Mouse (Mus musculus): ENCODE measurements around the gene Vps50. TPM values are rescaled to one million over a fixed set of nuclear protein-coding genes. Genes with fewer than 3 reads are reported as not detected.
"Not testable (repeated sequence)": the region's sequence is repeated elsewhere in the genome, so short reads cannot be mapped to it uniquely, and the experiment has no call there.

Gene Vps50
- total RNA-seq, 2 experiments from 2014 or later, result 48.6 to 52.6 TPM

DNA sequence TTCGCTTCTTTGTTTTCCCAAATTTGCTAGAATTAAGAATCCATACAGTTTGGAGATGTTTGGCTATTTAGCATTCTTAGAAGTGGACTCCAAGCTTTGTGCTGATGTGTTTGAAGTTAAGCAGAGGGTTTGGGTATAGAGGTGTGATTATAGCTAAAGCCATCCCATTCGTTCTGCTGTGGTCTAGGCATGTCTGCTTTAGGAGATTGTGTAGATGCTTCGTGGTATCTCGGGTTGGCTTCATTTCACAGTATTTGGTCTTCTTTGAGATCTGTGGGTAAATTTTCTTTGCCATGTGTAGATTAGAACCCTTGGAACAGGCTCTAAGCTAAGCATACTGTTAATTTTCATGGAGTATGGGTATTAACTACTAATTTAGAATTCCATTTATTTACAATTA, 30.0 kb downstream of the Vps50 start:
- DNase-seq (ENCODE audit: low spot score in 2 of 2), result no peak

DNA sequence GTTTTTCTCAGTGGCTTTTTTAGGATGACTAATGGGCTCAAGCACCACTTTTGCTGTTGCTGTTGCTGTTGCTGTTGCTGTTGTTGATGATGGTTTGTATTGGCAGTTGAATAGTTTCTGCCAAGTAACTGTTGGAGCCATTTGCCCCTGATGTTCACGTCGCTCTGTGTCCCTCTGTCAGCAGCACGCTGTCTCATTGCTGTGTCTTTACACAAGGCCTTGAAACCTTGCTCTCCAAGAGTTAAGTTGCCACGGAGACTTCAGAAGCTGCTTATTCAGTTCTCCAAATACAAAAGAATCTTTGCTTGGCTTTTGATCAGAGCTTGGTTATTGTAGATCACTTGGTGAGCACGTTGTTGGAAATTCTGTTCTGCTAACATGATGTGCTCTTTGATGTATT, 33.3 kb downstream of the Vps50 start:
- DNase-seq (ENCODE audit: low spot score in 2 of 2), result no peak

DNA sequence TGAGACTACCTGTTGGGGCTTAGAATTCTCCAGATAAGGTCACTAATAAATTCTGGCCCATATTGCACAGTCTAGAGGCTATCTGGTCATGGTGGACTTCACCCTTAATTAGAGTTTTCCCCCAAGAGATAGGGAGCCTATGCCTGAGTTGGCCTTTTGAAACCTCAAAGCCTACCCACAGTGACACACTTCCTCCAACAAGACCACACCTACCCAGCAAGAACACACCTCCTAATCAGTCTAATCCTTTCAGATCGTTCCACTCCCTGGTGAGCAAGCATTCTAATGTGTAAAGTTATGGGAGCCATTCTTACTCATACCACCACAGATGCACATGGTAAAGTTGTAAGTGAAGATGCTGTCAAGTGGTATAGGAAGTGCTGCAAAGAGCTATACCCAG, 37.9 kb downstream of the Vps50 start:
- no peak for DNase-seq (ENCODE audit: low spot score in 2 of 2)

DNA sequence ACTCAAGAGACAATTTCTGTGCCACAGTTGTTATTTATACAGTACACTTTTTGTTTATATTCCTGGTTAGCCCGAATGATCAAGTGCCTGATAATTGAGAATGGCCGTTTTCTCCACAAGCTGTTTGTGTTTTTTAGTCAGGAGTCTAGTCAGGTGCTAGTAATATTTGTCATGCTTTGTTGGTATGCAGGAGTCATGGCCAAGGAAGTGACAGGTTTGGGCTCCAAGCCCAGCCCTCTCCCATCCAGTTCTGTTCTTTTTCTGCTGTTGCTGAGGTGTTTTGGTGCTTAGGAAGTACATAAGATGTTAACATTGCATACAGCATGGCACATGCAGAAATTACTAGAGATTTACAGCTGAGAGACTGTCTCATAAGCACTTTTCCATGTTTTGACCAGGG, 41.3 kb downstream of the Vps50 start:
- DNase-seq (ENCODE audit: low spot score in 2 of 2), result no peak

DNA sequence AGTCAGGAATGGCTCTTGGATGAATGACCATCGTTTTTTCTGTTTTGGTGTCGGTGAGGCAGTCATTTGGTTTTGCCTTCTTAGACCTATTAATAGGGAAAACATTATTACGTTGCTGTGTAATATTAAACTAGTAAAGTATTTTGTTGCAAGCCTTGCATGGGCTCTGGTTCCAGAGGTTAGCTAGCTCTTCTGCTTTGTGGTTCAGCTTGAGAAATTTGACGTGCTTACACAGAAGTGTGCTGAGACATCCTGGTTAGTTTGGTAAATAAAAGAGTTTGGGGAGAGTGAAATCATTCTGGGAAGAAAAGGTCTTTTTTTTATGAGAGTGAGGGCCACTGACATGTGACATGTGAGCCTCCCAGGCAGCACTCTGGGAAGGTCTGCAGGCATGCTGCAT, 45.7 kb downstream of the Vps50 start:
- no peak for DNase-seq (ENCODE audit: low spot score in 2 of 2)

DNA sequence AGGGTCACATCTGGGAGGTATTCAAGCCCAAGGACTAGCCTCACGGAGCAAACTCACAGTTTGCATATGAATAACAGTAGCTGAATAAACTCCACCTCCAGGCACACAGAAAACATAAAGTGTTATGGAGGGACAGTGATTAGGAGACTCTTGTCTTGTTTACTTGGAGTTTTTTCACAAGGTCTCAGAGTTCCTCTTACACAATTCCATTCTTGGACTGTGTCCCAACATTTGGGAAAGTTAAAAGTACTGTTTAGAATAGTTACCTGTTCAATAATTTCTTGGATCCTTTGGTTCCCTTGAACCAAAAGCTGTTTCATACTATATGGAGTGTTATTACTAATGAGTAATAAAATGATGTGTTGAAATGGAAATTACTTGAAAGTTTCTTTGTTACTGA, 46.8 kb downstream of the Vps50 start:
- DNase-seq (ENCODE audit: low spot score in 2 of 2), result no peak

DNA sequence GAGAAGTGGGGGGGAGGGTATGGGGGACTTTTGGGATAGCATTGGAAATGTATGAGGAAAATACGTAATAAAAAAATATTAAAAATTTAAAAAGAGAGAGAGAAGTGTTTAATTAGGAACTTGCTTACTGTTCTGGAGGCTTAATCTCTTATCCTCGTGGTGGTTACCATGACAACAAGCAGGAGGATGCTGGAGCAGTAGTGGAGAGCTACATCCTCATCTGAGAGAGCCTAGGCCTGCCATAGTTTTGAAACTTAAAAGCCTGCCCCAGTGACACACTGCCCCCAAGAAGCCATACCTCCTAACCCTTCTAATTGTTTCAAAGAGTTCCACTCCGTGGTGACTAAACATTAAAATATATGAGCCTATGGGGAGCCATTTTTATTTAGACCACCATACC, 50.8 kb downstream of the Vps50 start:
- no peak for DNase-seq (ENCODE audit: low spot score in 2 of 2)

DNA sequence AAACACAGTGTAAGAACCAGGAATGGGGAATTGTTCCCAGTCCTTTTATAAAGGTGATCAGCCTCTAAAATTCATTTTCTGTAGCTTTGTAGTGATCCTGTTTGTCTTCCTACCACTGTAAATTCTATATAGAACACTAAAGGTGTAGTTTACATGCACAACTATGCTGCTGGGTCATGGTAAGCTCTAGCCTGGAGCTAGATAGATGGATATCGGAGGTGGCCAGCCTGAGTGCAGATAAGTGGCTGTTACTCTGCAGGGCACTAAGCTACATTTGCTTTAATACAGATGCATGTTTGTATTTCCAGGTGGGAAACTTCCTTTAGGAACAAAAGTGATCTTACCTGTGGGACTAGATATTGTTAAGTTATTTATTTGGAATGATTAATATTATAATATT, 51.8 kb downstream of the Vps50 start:
- no peak for DNase-seq (ENCODE audit: low spot score in 2 of 2)

DNA sequence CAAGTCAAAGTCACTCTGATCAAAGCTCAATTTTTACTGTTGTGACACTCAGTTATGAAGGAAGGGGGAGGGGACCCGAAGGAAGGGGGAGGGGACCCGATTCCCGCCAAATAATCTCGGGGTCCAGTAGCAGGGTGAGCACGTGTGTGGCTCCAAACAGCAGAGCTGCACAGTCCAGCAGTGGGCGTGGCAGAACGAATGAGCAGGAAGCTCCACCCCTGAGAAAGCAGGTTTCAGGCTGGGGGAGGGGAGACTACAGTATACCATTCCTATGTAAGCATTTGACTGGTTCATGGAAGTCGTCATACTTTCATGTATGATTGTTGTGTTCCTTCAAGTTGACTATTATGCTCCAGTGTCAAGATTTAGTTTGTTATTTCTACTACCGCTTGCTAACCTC, 54.5 kb downstream of the Vps50 start:
- not testable (repeated sequence) for DNase-seq (ENCODE audit: low spot score in 2 of 2)

DNA sequence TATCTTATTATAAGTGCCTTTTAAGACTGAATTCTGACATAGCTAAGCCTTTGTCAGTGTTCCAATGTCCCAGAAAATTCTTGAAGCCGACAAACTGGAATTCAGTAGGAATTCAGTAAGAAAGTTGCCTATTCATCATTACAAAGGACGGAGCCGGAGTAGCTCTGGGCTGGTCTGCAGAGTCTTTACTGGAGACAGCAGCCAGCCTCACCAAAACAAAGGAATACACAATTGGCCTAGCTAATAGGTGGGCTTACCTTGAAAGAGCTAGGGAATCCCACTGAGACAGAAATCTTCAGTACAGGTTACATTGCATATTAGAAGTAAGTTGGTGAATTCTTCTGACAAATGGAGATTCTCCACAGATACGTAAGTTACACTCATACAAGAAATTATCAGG, 59.0 kb downstream of the Vps50 start:
- no peak for DNase-seq (ENCODE audit: low spot score in 2 of 2)

DNA sequence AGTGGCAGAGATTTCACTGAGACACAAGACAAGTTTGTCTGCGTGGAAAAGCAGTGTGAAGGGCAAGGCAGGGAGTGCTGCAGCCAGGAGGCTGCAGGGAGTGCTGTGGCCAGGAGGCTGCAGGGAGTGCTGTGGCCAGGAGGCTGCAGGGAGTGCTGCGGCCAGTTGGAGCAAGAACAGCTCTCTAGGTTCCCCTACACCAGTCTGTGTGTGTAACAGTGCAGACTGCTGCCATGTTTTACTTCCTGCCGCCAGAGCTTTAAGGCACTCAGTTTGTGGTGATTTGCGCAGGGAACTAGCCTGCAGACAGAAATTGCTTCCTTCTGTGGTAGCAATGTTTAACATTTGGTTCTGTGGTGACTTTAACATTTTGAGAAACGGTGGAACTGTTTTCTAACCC, 61.8 kb downstream of the Vps50 start:
- DNase-seq (ENCODE audit: low spot score in 2 of 2), result no peak

DNA sequence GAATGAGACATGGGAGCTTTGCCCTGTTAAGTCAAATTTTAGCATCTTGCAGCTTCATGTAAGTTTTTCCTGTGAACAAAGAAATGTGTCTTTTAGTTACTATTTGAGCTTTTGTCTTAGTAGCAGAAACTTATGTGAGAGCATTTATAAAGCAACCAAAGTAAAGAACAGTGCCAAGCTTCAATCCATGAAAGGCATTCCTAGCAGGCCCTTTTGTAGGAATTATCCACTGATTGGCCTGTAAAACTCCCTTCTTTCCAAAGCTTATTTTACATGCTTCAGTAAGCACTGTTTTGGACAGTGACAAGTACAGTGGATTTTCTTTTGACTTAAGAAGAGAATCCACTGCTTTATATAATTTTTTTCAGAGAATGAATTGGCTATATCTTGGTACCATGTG, 64.1 kb downstream of the Vps50 start:
- no peak for DNase-seq (ENCODE audit: low spot score in 2 of 2)

DNA sequence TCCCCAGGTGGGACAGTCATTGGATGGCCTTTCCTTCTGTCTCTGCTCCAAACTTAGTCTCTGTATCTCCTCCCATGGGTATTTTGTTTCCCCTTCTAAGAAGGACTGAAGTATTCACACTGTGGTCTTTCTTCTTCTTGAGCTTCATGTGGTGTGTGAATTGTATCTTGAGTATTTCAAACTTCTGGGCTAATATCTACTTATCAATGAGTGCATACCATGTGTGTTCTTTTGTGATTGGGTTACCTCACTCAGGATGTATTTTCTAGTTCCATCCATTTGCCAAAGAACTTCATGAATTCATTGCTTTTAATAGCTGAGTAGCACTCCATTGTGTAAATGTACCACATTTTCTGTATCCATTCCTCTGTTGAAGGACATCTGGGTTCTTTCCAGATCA, 65.9 kb downstream of the Vps50 start:
- DNase-seq (ENCODE audit: low spot score in 2 of 2), result not testable (repeated sequence)

DNA sequence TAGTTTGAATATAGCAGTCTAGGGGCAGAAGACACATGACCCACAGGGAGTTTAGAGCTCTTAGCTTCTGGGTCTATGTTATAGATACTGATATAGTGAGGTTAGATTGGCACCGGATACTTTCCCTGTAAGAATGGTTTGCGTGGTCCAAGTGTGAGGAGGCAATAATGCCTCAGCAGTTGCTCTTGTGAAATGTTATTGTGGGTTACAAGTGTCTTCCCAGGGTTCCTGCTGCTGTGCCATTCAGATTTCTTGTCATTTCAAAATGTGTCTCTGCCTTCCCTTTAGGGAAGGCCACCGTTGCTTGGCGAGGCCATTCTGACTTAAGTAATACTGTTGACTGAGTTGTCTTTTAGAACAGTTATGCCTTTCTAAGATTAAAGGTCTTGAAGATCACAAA, 66.8 kb downstream of the Vps50 start:
- no peak for DNase-seq (ENCODE audit: low spot score in 2 of 2)

DNA sequence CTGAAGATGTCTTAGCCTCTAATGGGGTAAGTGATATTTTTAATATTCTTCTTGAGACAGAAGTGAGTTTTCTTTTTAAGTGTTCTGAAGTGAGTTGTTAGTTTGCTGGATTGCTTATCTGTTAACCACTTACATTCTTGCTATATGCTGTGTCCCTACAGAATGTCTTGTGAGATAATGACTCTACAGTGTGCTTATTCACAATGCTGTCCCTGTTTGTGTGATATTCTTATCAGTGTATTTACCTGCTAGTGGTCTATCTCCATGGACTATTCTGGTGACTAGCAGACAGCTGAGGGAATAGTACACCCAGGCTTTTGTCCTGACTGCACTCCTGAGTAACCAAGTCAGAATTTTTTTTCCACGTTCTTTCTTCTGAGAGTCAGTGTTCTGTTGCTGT, 67.5 kb downstream of the Vps50 start:
- DNase-seq (ENCODE audit: low spot score in 2 of 2), result no peak

DNA sequence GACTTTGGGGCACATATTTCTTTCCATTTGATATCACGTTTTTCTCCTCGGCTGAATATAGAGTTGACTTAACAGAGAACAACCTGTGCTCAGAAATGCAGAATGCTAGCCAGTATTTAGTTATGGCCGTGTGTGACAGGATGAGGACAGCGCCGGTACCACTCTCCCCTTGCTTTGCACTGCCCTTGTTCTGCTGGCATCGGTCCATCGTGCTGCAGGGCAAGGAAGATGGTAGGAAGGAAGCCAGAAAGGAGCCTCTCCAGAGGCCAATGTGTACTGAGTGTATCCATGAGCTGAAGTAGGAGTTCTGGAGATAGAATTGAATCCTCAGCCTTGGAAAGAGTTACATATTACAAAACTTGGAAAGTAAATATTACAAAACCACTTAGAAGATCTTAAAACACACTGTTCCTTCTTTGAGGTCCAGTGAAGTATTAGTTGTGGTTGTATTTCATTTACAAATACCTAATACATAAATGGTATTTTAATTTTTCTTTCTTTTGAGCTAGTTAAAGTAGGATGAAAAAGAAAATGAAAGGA, 69.0 kb downstream of the Vps50 start:
- no peak for DNase-seq (ENCODE audit: low spot score in 2 of 2)

DNA sequence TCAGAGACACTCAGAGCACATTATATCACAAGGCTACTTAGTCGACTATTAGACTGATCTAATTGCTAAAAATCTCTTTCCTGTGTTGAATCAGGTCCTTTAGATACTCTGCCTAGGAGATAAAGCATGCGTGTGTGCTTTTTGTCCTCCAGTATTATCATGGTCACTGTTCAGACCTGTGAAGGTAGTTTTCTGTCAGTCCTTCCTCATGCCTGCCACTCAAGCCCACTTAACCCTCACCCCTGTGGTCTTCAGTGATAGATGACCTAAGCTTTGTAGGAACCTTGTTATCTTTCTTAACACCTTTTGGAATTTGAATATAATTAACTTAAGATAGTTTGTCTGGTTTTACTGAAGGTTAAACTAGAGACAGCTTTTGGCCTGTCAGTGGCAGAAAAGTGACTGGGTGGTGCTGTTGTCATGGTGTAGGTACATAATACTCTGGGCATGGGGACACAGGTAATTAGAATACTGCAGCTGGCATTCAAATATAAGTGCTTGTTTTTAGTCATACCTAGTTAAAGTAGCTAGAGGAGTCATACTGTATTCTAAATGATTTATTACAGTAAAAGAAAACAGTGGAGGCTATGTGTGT, 74.1 kb downstream of the Vps50 start:
- DNase-seq (ENCODE audit: low spot score in 2 of 2), result no peak

DNA sequence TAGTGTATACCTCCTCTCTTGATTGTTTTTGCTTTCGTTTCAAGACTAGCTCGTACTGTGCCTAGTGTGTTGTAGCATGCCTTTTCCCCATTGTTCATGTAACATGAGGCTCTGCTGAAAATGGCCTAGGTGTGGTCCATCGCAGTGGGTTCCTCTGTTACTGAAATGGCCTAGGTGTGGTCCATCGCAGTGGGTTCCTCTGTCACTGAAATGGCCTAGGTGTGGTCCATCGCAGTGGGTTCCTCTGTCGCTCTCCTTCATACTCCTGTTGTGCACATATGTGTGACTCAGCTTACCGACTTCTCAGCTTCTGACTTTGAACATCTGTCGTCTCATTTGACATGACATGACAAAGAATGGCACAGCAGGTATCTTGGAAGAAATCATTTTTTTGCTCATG, 75.6 kb downstream of the Vps50 start:
- DNase-seq (ENCODE audit: low spot score in 2 of 2), result no peak

DNA sequence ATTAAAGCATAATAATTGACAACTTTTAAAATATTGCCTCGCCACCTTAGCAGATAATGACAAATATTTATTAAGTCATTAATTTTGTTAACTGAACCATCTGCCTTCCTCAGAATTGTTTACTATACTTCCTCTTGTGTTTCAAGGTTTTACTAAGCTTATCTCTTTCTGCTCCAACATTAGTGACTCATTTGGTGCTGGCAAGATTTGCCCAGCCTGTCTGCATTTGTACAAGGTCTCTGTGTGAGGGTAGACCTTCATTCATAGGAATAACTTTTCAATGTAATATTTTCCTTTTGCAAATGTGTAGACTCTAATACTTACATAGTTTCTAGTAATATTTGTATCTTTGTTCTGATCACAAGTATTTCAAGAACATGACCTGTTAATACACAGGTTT, 87.2 kb downstream of the Vps50 start:
- no peak for DNase-seq (ENCODE audit: low spot score in 2 of 2)

DNA sequence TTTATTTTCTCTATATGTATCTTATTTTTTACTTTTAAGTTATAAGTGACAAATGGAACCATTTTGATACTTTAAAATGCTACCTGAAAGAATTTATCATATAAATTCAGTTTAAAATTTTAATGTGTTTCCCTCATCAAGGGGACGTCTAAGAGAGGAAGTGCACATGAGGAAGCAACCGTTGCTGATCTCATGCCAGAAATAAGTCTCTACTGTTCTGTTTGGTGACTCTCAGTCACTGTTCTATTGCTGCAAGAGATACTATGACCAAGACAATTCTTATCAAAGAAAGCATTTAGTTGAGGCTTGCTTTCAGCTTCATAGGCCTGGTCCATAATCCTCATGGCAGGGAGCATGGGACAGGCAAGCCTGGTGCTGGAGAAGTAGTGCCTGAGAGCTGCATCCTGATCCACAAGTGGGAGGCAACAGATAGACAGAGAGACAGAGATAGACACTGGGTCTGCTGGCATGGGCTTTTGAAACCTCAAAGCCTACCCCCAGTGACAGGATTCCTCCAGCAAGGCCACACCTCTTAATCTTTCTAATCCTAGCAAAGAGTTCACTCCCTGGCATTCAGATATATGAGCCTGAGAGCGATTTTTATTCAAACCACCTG, 92.2 kb downstream of the Vps50 start:
- no peak for DNase-seq (ENCODE audit: low spot score in 2 of 2)

DNA sequence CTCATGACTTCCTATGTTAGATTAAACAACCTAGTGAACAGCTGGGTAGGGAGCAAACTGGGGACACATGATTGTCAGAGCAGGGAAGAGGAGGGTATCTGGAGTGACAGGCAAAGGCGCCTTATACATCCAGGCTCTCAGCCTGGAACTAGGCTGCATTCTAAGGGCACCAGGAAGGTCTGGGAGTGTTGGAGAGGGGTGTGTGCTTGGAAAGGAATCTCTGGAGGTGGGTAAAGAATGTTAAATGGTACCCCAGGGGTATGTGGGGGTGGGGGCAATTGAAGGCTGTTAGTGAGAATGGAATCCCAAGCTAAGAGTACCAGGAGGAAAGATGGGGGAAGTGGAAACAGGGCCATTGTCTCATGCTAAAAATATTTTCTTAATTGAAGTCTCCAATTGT, 96.1 kb downstream of the Vps50 start:
- DNase-seq (ENCODE audit: low spot score in 2 of 2), result no peak

DNA sequence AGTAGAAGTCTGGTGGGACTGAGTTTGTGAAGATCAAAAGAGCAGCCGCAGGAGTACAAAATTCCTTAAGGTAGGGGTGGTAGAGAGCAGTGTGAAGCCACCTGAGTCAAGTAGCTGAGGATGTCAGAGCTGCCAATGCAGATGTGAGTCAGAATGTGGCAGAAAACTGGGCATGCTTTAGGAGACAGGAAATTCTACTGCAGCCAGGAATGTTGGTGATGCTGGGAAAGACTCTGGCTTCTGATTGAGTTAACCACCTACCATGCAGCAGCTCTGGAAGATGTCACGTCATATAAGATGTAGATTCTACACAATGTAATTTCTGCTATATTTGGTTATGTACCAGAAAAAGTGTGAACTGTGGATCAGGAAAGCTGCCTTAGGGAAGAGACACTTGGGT, 114.6 kb downstream of the Vps50 start:
- no peak for DNase-seq (ENCODE audit: low spot score in 2 of 2)

All from layer of hippocampus, postnatal 14 days (tissue).